In the genomic region with DNA sequence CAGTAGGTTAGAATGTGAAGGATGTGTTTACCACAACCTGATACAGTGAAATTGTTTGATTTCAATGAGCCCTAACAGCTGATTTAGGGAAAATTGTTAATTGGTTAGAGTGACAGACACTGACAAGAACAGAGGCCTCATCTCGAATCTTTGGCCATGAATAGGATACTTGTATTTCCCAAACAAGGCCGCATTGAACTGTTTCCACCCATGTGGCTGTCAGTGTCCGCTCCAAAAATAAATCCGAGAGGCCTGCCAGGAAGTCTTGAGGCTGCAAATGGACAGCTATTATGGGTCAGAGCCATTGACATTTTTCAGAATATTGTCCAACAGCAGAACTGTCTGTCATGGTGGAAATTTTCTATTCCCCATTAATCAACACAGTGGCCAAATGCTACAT, we compare ENCODE assay signal across 19 mouse cellular contexts.
DNase-seq lines count a peak whose midpoint lies in the region; ATAC-seq lines count a peak whose summit lies in the region.
"Had no signal": no experiment of that assay in that cellular context is flagged by ENCODE, and none has a peak within 500 bp of the region (broad histone marks: within the 10 kb centered on the region; RNA-seq: fewer than 3 reads in every experiment).

No protein-coding gene starts in this region.

- H3K27me3 ChIP-seq in hindbrain, embryonic 13.5 days, result no peaks in the 10 kb centered on the region
- no peaks in the 10 kb centered on the region for H3K27me3 ChIP-seq in hindbrain, embryonic 14.5 days (ENCODE audit: control insufficient read depth, insufficient read depth, low read length)
- no peaks in the 10 kb centered on the region for H3K27me3 ChIP-seq in forebrain, embryonic 12.5 days
- H3K27me3 ChIP-seq: CH12.LX; heart, embryonic 15.5 days; hindbrain, embryonic 15.5 days had no signal

- no peaks in the 10 kb centered on the region for H3K36me3 ChIP-seq in hindbrain, embryonic 13.5 days
- H3K36me3 ChIP-seq in hindbrain, embryonic 14.5 days (replicated peaks; ENCODE audit: control insufficient read depth, insufficient read depth), result no peaks in the 10 kb centered on the region
- H3K36me3 ChIP-seq in forebrain, embryonic 12.5 days (replicated peaks), result no peaks in the 10 kb centered on the region
- H3K36me3 ChIP-seq: heart, embryonic 15.5 days; hindbrain, embryonic 15.5 days had no signal

- no peak overlapping the region for H3K4me2 ChIP-seq in hindbrain, embryonic 13.5 days
- no peak overlapping the region for H3K4me2 ChIP-seq in hindbrain, embryonic 14.5 days (replicated peaks)
- no peak overlapping the region for H3K4me2 ChIP-seq in forebrain, embryonic 12.5 days
- H3K4me2 ChIP-seq: heart, embryonic 15.5 days; hindbrain, embryonic 15.5 days had no signal

- DNase-seq in cerebellum, adult 11 months, result peak; percentile 11
- DNase-seq in cerebellum, postnatal 4 days (ENCODE audit: low spot score in 2 of 2), result no peak
- DNase-seq in hindbrain, embryonic 14.5 days (ENCODE audit: low spot score), result no peak
- peak; percentile 71 for DNase-seq in Muller cell, postnatal 12 days (ENCODE audit: inconsistent ontology term)
- peak; percentile 41 to 55 for DNase-seq in layer of hippocampus, adult 8-10 months (ENCODE audit: low spot score in 2 of 2)
- DNase-seq in testis, postnatal 10 days (ENCODE audit: low spot score), result no peak
- DNase-seq: adrenal gland, postnatal 25 days; embryo, embryonic 11 days; forebrain, postnatal 0 days; gastrocnemius, postnatal 25 days; kidney, adult 11 months; spleen, adult 18-20 months; thymus, postnatal 4 days had no signal

- H3K27ac ChIP-seq in hindbrain, embryonic 13.5 days, result 0 out of 2 replicates have a peak overlapping the region, but pooled peaks have one; percentile 30
- no peak overlapping the region for H3K27ac ChIP-seq in hindbrain, embryonic 14.5 days
- H3K27ac ChIP-seq in forebrain, embryonic 12.5 days, result no peak overlapping the region
- H3K27ac ChIP-seq: heart, embryonic 15.5 days; hindbrain, embryonic 15.5 days had no signal

- ATAC-seq in hindbrain, embryonic 13.5 days (ENCODE audit: low FRiP score), result no peak
- no peak for ATAC-seq in hindbrain, embryonic 14.5 days (ENCODE audit: low FRiP score)
- no peak for ATAC-seq in forebrain, embryonic 12.5 days (ENCODE audit: low FRiP score)
- ATAC-seq: forebrain, postnatal 0 days had no signal

- H3K9me3 ChIP-seq in hindbrain, embryonic 13.5 days, result no peaks in the 10 kb centered on the region
- H3K9me3 ChIP-seq in hindbrain, embryonic 14.5 days (ENCODE audit: control insufficient read depth, low read length), result no peaks in the 10 kb centered on the region
- H3K9me3 ChIP-seq in forebrain, embryonic 12.5 days, result no peaks in the 10 kb centered on the region
- H3K9me3 ChIP-seq: heart, embryonic 15.5 days; hindbrain, embryonic 15.5 days had no signal

- 64% methylated on average over 4 of the region's 4 CpGs for WGBS in hindbrain, embryonic 13.5 days
- 64% methylated on average over 4 of the region's 4 CpGs for WGBS in hindbrain, embryonic 14.5 days
- 72% methylated on average over 4 of the region's 4 CpGs for WGBS in forebrain, embryonic 12.5 days

- H3K9ac ChIP-seq in hindbrain, embryonic 13.5 days, result no peak overlapping the region
- no peak overlapping the region for H3K9ac ChIP-seq in hindbrain, embryonic 14.5 days
- H3K9ac ChIP-seq in forebrain, embryonic 12.5 days, result no peak overlapping the region
- H3K9ac ChIP-seq: forebrain, postnatal 0 days; heart, embryonic 15.5 days; hindbrain, embryonic 15.5 days had no signal

- H3K4me3 ChIP-seq in hindbrain, embryonic 13.5 days, result no peak overlapping the region
- no peak overlapping the region for H3K4me3 ChIP-seq in hindbrain, embryonic 14.5 days (replicated peaks; ENCODE audit: low read length)
- H3K4me3 ChIP-seq in forebrain, embryonic 12.5 days (replicated peaks), result no peak overlapping the region
- H3K4me3 ChIP-seq: erythroblast, embryonic 14.5 days; heart, embryonic 15.5 days; hindbrain, embryonic 15.5 days had no signal

- 0 out of 2 replicates have a peak, but pooled peaks cover 4% of the 10 kb centered on the region for H3K4me1 ChIP-seq in hindbrain, embryonic 13.5 days (replicated peaks)
- H3K4me1 ChIP-seq in hindbrain, embryonic 14.5 days (replicated peaks; ENCODE audit: control insufficient read depth, insufficient read depth, low read length), result no peaks in the 10 kb centered on the region; the same call in 1 of the 2 replicates
- H3K4me1 ChIP-seq in forebrain, embryonic 12.5 days, result no peaks in the 10 kb centered on the region
- H3K4me1 ChIP-seq: heart, embryonic 15.5 days; hindbrain, embryonic 15.5 days had no signal

Comparison
In these comparisons a context has a peak if more than half of its experiments do, and no peak if none do; other contexts are left out.
1. DNase-seq: peak in cerebellum, adult 11 months (single experiment), Muller cell, postnatal 12 days (single experiment) and layer of hippocampus, adult 8-10 months (2 of 2); none in cerebellum, postnatal 4 days (0 of 2), hindbrain, embryonic 14.5 days (single experiment) and testis, postnatal 10 days (single experiment).